Mouse (Mus musculus): ENCODE data around the gene Baiap2.

- TF ChIP-seq MAX (IDR thresholded peaks at IDR 0.05), result no peak
- no peak for TF ChIP-seq CTCF (IDR thresholded peaks at IDR 0.05; ENCODE audit: control insufficient read depth, insufficient read depth, insufficient read length)
- no peak for TF ChIP-seq MYOD1 (IDR thresholded peaks at IDR 0.05; ENCODE audit: control insufficient read depth, insufficient read length, low read depth)
- TF ChIP-seq CEBPB (IDR thresholded peaks at IDR 0.05; ENCODE audit: low read depth), result no peak
- TF ChIP-seq FOSL1 (IDR thresholded peaks at IDR 0.05; ENCODE audit: insufficient read depth, low read length, poor library complexity, severe bottlenecking), result no peak
- TF ChIP-seq USF1 (IDR thresholded peaks at IDR 0.05; ENCODE audit: low read depth), result no peak
- no peak for TF ChIP-seq MYOG (IDR thresholded peaks at IDR 0.05; ENCODE audit: control insufficient read depth, extremely low read depth, insufficient read length)
Observed at GRCm38 (mm10) chr11:119973789-119974188, 31.2 kb downstream of the Baiap2 start.
